Mouse (Mus musculus) brain, embryonic 14.5 days (tissue): Measurements from ENCODE around the gene Cwc22. TPM values are rescaled to one million over a fixed set of nuclear protein-coding genes. Genes with fewer than 3 reads are reported as not detected.

Experiments
- DNase-seq: peaks from one replicate; pipeline ENCODE4 v3.0.0-alpha.2; 2011; ENCODE audit warnings: low read depth
- CTCF ChIP-seq: fragments of 200-500 bp; IDR thresholded peaks from 2 replicates; pipeline ENCODE4 v1.5.1; 2012; ENCODE audit warnings: inconsistent platforms, mild to moderate bottlenecking, moderate library complexity, borderline replicate concordance; ENCODE audit not compliant: insufficient read depth, insufficient read length; ENCODE audit errors: extremely low read depth
- POLR2A ChIP-seq: fragments of 200-500 bp; IDR thresholded peaks from 2 replicates; pipeline ENCODE4 v1.6.1; 2012; ENCODE audit warnings: mild to moderate bottlenecking, inconsistent platforms, borderline replicate concordance; ENCODE audit not compliant: poor library complexity, insufficient read depth, insufficient read length, severe bottlenecking; ENCODE audit errors: extremely low read depth
- polyA plus RNA-seq: library from polyadenylated mRNA; depleted of rRNA; stranded (reverse); fragments of >200 nt; gene quantifications from 2 replicates; pipeline ENCODE4 v1.2.3, GENCODE M21; 2012

Gene Cwc22
- polyA plus RNA-seq, 1 experiment = 24.1 TPM

DNA sequence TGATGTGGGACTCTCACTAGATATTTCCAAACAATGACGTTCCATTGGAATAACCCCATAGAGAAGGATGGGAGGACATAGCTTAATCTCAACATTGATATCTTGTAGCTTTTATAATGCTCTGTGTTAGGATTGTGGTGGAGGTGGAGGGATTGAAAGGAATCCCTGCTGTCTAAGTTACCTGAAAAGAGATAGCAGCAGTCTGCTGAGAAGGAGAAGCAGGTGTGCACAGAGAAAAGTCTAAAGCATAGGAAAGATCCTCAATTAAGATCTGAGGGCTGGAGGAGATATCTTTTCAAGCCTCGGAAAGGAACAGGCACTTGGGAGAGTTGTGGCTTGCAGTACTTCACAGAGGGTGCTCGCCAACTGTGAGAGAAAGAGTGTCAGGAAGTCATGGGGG is 32.1 kb upstream of the Cwc22 start:
- TF ChIP-seq CTCF (no peak), POLR2A (no peak)

DNA sequence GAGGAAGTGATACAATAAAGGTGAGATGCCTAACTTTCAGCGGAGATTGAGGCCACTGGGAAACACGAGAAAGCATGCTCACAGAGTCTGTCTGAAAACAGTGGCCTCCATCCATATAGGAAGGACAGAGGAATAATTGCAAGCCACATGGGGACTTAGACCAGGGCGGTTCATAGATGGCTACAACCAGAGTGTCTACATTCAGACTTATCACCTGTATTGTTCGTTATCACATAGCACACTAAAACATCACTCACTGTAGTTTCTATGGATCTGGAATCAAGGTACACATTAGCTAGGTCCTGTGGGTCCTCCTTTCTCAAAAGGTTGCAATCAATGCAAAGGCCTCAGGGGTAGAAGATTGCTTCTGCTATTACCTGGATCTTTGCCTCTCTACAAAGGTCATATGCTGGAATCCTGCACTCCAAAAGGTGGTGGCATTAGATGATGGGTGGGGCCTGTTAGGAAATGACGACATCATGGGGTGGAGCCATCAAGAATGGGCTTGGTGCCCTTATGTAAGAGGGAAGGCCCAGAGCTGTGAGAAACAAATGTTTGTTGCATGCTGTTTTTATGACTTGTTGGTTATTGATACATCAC is 30.2 kb upstream of the Cwc22 start:
- TF ChIP-seq POLR2A = no peak
- no peak for TF ChIP-seq CTCF
- no peak for DNase-seq

More for the DNA sequence above, 32.1 kb upstream of the Cwc22 start:
- DNase-seq = no peak

DNA sequence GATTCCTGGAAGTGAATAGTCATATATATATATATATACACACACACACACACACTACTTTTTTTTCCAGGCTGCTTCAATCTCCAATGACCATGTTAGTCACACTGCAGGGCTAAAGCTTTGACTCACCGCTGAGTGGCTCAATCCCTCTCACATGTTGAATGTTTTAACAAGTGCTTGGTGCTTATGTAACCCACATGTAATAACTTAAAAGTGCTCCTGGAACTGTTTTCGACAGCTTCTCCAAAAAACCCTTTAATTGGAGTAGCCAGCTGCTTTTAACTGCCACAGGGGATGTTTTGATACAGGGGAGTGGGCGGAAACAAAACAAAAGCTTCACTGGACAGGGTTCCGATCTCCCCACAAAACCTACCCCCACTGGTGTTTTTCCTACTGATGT is 29.4 kb upstream of the Cwc22 start:
- no peak for DNase-seq
- TF ChIP-seq CTCF (no peak), POLR2A (no peak)

DNA sequence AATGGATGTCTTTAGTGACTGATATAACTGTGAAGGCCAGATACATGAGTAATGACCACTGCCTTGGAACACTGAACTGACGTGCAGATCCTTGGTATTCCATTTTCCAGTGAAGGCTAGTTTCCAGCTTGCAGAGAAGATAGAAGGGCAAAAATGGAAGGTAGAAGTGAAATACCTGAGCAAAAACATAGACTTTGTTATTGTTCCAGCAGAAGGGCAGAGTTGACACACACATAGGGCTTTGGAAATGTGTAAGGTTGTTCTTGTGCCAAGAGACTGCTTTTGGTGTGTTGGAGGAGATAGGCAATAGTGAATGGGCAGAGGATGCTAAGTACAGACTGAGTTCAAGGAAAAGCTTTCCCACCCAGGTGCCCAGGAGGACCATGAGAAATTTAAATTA is 28.8 kb upstream of the Cwc22 start:
- DNase-seq = no peak
- no peak for TF ChIP-seq CTCF
- TF ChIP-seq POLR2A = no peak

DNA sequence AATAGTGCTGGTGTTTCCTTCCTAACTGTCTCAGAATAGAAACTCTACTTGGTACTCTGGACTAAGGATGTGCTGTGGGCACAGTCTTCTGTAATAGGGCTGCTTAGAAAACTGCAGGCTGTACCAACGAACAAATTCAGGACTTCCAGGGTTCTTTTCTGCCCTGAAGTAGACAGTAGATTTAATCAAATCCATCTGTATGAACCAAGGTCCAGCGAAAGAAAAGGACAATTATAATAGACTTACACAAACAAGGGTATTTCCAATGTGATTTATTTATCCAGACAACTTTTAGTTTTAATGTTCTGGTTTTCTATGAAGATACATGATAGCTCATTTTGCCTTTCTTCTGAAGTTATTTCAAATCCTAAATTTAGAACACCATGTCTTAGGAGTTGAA is 28.2 kb upstream of the Cwc22 start:
- no peak for TF ChIP-seq POLR2A
- no peak for TF ChIP-seq CTCF
- no peak for DNase-seq

DNA sequence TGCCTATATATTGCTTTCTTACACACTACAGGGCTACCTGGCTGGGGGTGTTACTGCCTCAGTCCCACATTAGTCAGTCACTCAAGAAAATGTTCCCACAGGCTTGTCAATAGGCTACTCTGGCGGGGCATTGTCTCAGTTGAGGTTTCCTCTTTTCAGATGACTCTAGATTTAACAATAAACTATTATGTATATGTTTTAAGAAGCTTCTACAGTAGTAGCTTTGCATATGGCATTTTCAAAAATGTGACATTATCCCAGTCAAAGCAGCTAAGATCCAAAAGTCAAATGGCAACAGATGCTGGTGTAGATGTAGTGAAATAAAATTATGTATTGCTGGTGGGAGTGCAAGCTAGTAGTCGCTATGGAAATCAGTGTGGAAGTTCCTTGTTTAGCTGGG is 27.1 kb upstream of the Cwc22 start:
- DNase-seq = no peak
- TF ChIP-seq CTCF = no peak
- TF ChIP-seq POLR2A = no peak

DNA sequence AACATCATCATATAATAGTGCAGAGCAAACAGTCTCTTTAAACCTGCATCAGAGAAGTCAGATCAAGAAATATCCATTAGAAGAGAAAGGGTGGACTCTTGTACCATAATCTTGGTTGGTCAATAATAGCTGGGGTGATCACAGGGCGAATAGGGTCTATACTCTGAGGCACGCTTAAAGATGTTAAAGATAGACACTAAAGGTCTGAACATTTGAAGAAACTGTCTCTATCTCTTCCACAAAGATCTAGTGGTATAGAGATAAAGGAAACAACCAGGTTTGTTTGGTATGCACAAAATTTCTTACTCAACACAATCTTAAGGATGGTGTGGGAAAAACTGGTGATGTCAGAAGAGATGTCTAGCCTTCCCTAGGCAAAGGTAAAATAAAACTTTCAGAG is 26.4 kb upstream of the Cwc22 start:
- TF ChIP-seq CTCF = no peak
- no peak for TF ChIP-seq POLR2A
- DNase-seq = no peak

DNA sequence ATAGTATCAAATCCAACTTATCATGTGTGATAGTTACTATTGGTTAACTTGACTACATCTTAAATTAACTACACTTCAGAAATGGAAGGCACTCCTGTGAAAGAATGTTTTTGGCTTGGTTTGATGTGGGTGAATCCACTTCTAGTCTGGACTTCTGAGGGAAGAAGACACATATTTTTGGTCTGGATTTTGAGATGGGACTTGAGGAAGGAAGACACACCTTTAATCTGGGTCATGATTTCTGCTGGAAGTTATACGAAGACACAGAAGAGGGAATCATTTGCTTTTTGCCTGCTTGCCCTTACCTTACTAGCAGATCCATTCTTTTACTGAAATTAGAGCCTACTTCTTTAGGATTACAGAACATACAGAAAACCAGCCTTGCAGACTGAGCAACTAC is 25.7 kb upstream of the Cwc22 start:
- no peak for DNase-seq

DNA sequence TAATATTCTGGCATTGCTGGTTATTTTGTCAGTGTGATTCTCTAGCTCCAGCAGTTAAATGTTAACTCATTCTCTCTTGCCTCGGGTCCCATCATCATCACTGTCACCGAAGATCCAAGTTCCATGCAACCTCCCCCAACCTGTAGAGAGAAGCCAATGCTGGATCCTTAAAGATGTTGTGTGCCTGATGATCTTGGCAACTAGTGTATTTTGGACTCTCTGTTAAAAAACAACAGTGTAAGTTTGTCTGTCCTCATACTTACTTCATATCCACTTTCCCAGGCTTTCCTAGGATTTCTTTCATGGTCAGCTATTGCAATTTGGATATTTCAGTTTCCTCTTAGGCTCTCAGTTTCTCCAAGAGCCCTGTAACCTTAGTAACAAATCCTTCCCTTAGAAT is 25.2 kb upstream of the Cwc22 start:
- DNase-seq = no peak
- TF ChIP-seq POLR2A (no peak), CTCF (no peak)

More for the DNA sequence above, 25.7 kb upstream of the Cwc22 start:
- TF ChIP-seq POLR2A (no peak), CTCF (no peak)

DNA sequence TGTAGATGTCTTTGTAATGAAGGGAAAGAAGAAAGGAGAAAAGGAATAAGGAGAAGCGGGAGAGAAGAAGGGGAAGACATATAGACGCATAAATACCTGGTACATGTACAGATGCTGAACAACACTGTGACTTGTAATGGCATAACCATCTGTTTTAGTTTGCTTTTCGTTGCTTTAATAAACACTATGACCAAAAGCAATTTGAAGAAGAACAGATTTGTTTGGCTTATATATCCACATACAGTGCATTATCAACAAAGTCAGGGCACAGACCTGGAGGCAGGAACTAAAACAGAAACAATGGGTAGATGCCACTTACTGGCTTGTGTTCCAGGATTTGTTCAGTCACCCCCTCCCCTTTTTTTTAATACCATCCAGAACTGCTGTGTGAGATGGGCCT is 24.4 kb upstream of the Cwc22 start:
- DNase-seq = no peak
- no peak for TF ChIP-seq CTCF
- no peak for TF ChIP-seq POLR2A

DNA sequence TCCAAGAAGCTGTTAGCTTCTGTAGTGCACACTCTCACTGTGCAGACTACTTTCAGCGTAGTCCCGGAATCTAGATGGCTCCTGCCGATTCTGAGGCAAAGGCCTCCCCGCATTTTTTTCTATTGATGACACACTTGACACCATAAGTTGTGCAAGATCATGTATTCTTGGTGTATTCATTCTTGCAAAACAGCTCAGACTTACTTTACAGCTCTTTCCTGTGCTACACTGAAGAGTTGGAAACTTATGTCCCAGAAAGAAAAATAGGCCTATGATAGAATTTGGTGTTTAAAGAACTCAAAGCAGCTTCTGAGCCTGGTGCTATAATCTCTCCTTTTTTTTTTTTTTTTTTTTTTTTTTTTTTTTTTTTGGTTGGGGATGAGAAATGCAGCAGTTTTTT is 23.8 kb upstream of the Cwc22 start:
- DNase-seq = no peak
- TF ChIP-seq POLR2A = no peak

DNA sequence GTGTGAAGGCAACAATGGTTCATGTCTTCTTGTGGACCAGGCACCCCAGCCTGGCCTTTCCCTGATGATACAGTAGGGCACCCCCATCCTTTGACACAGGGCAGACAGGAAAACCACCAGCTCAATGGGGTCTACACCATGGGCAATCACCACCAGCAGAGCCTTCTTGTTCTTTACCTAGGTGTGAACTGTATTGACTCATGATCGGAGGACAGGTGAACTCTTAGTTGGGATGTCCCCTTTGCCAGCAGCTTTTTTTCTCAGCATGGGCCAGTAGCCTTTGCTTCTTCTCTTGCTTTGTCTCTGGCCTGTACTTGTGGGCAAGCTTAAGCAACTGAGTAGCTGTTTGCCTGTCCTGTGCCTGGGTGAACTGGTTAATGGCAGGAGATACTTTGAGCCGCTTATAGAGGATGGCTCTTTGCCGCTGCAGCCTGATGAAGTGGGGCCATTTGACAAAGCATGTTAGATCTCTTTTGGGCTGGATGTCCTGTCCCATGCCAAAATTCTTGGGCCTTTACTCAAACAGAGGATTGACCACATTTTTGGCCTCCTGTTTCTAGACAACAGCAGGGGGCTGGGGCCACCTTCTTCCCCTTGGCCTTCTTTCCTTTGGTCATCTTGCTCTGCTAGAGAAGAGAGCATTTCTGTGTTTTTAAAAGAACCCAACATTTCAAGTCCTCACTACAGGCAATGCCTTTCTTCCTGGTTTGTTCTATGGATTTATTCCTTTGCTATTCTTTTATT is 16.4 kb upstream of the Cwc22 start:
- DNase-seq = no peak
- TF ChIP-seq CTCF (no peak), POLR2A (no peak)

DNA sequence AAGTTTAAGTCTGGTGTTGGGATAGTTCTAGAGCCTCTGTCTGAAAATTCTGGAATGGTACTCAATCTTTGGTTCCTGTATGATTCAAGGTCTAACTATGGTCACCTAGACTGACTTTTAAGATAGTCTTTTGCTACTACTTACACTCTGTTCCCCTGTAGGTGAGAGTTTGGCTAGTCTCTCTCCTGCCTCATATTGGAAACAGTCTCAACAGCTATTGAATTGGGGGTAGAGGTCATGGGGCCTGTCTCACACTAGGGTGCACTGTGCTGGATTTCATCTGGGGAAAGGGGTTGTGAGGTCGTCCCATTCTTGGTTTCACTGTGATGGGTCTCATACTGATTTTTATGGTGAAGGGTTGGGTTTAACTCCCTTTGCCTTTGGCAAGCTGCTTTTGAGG is 15.1 kb upstream of the Cwc22 start:
- DNase-seq = no peak
- no peak for TF ChIP-seq POLR2A
- no peak for TF ChIP-seq CTCF
